Comparison of ENCODE assay signal across 13 mouse cellular contexts in genomic region chr6:29242265-29242664, GRCm38 (mm10). TPM values are rescaled to one million over a fixed set of nuclear protein-coding genes. Genes with fewer than 3 reads are reported as not detected.
DNase-seq lines count a peak whose midpoint lies in the region; ATAC-seq and TF ChIP-seq lines count a peak whose summit lies in the region.
"Had no signal": no experiment of that assay in that cellular context is flagged by ENCODE, and none has a peak within 500 bp of the region (broad histone marks: within the 10 kb centered on the region; RNA-seq: fewer than 3 reads in every experiment).

No protein-coding gene starts in this region.

- 68% methylated on average over 1 of the region's 1 CpGs for WGBS in hindbrain, postnatal 0 days
- WGBS in hindbrain, embryonic 10.5 days: 71% methylated on average over 1 of the region's 1 CpGs
- 76% methylated on average over 1 of the region's 1 CpGs for WGBS in midbrain, postnatal 0 days
- WGBS in midbrain, embryonic 16.5 days: 82% methylated on average over 1 of the region's 1 CpGs

- H3K36me3 ChIP-seq in hindbrain, postnatal 0 days (ENCODE audit: insufficient read depth, low read length): no peaks in the 10 kb centered on the region
- no peaks in the 10 kb centered on the region for H3K36me3 ChIP-seq in hindbrain, embryonic 10.5 days
- no peaks in the 10 kb centered on the region for H3K36me3 ChIP-seq in midbrain, postnatal 0 days (ENCODE audit: insufficient read depth, low read length)
- H3K36me3 ChIP-seq in midbrain, embryonic 16.5 days (ENCODE audit: control insufficient read depth, insufficient read depth, low read length): no peaks in the 10 kb centered on the region
- H3K36me3 ChIP-seq: hindbrain, embryonic 15.5 days; liver, embryonic 13.5 days; neural tube, embryonic 15.5 days had no signal

- H3K4me1 ChIP-seq in hindbrain, postnatal 0 days (ENCODE audit: insufficient read depth, low read length): no peaks in the 10 kb centered on the region
- H3K4me1 ChIP-seq in hindbrain, embryonic 10.5 days (replicated peaks): peaks cover 6% of the 10 kb centered on the region; the same call in 1 of the 2 replicates
- no peaks in the 10 kb centered on the region for H3K4me1 ChIP-seq in midbrain, postnatal 0 days (ENCODE audit: insufficient read depth, low read length)
- no peaks in the 10 kb centered on the region for H3K4me1 ChIP-seq in midbrain, embryonic 16.5 days (ENCODE audit: control insufficient read depth, insufficient read depth, low read length)
- H3K4me1 ChIP-seq: hindbrain, embryonic 15.5 days; neural tube, embryonic 15.5 days had no signal

- ATAC-seq in hindbrain, postnatal 0 days: no peak
- ATAC-seq in midbrain, postnatal 0 days (ENCODE audit: low FRiP score): no peak
- ATAC-seq in midbrain, embryonic 16.5 days: no peak

- H3K27ac ChIP-seq in hindbrain, postnatal 0 days: no peak overlapping the region
- no peak overlapping the region for H3K27ac ChIP-seq in hindbrain, embryonic 10.5 days
- no peak overlapping the region for H3K27ac ChIP-seq in midbrain, postnatal 0 days (ENCODE audit: low read depth, low read length)
- H3K27ac ChIP-seq in midbrain, embryonic 16.5 days (ENCODE audit: low read length): no peak overlapping the region
- H3K27ac ChIP-seq: hindbrain, embryonic 15.5 days; liver, embryonic 13.5 days; macrophage; neural tube, embryonic 15.5 days had no signal

- no peak overlapping the region for H3K9ac ChIP-seq in hindbrain, postnatal 0 days (replicated peaks; ENCODE audit: low read length)
- no peak overlapping the region for H3K9ac ChIP-seq in midbrain, postnatal 0 days (replicated peaks; ENCODE audit: low read length, poor library complexity, severe bottlenecking)
- no peak overlapping the region for H3K9ac ChIP-seq in midbrain, embryonic 16.5 days (ENCODE audit: low read depth, low read length)
- H3K9ac ChIP-seq: hindbrain, embryonic 15.5 days; liver, embryonic 13.5 days; neural tube, embryonic 15.5 days had no signal

- DNase-seq in hindbrain, postnatal 0 days (ENCODE audit: low spot score): peak; percentile 20
- DNase-seq in hindbrain, embryonic 10.5 days (ENCODE audit: low spot score): no peak
- no peak for DNase-seq in midbrain, postnatal 0 days (ENCODE audit: low spot score)
- peak; percentile 29 for DNase-seq in MN1 (ENCODE audit: low spot score)
- no peak for DNase-seq in urinary bladder, postnatal 4 days (ENCODE audit: low spot score in 2 of 2)
- no peak for DNase-seq in T-cell, adult 2 months (ENCODE audit: low spot score)
- DNase-seq: cerebellum, adult 2 months; heart, postnatal 10 days; liver, embryonic 13.5 days had no signal

- no peaks in the 10 kb centered on the region for H3K9me3 ChIP-seq in hindbrain, postnatal 0 days (ENCODE audit: low read length)
- no peaks in the 10 kb centered on the region for H3K9me3 ChIP-seq in hindbrain, embryonic 10.5 days
- no peaks in the 10 kb centered on the region for H3K9me3 ChIP-seq in midbrain, postnatal 0 days (ENCODE audit: low read length)
- no peaks in the 10 kb centered on the region for H3K9me3 ChIP-seq in midbrain, embryonic 16.5 days (replicated peaks; ENCODE audit: control insufficient read depth, low read length, poor library complexity, severe bottlenecking)
- H3K9me3 ChIP-seq: hindbrain, embryonic 15.5 days; liver, embryonic 13.5 days; neural tube, embryonic 15.5 days had no signal

- H3K27me3 ChIP-seq in hindbrain, postnatal 0 days (ENCODE audit: insufficient read depth, low read length): no peaks in the 10 kb centered on the region
- H3K27me3 ChIP-seq in hindbrain, embryonic 10.5 days (ENCODE audit: insufficient read depth, poor library complexity, severe bottlenecking): no peaks in the 10 kb centered on the region
- H3K27me3 ChIP-seq in midbrain, postnatal 0 days (ENCODE audit: insufficient read depth, low read length): no peaks in the 10 kb centered on the region
- no peaks in the 10 kb centered on the region for H3K27me3 ChIP-seq in midbrain, embryonic 16.5 days (ENCODE audit: control insufficient read depth, insufficient read depth, low read depth, low read length)
- H3K27me3 ChIP-seq: hindbrain, embryonic 15.5 days; liver, embryonic 13.5 days; neural tube, embryonic 15.5 days had no signal

- no peak overlapping the region for H3K4me3 ChIP-seq in hindbrain, postnatal 0 days (ENCODE audit: low read length)
- no peak overlapping the region for H3K4me3 ChIP-seq in hindbrain, embryonic 10.5 days
- no peak overlapping the region for H3K4me3 ChIP-seq in midbrain, postnatal 0 days (ENCODE audit: low read depth, low read length)
- no peak overlapping the region for H3K4me3 ChIP-seq in midbrain, embryonic 16.5 days (ENCODE audit: low read depth, low read length)
- H3K4me3 ChIP-seq: hindbrain, embryonic 15.5 days; liver, embryonic 13.5 days; neural tube, embryonic 15.5 days had no signal

- peak; percentile 27 for TF ChIP-seq CTCF in hindbrain, postnatal 0 days (IDR thresholded peaks at IDR 0.05; ENCODE audit: low read depth)
- peak; percentile 33 for TF ChIP-seq CTCF in midbrain, postnatal 0 days (IDR thresholded peaks at IDR 0.05)

- H3K4me2 ChIP-seq in hindbrain, postnatal 0 days (ENCODE audit: low read depth, low read length): no peak overlapping the region
- H3K4me2 ChIP-seq in midbrain, postnatal 0 days (ENCODE audit: low read depth, low read length, poor library complexity, severe bottlenecking): no peak overlapping the region
- H3K4me2 ChIP-seq in midbrain, embryonic 16.5 days (ENCODE audit: low read length): no peak overlapping the region
- H3K4me2 ChIP-seq: hindbrain, embryonic 15.5 days; liver, embryonic 13.5 days; neural tube, embryonic 15.5 days had no signal

RNA-seq across cellular contexts. Expression of gene Impdh1, which starts 26.1 kb away (rescaled TPM):
- total RNA-seq in hindbrain, postnatal 0 days (2014; rRNA removed): 37.8 and 46.3 TPM in 2 replicates
- polyA plus RNA-seq in hindbrain, postnatal 0 days (2015; fragmentation: Nextera tagmentation; extraction: Ambion mirVana): 63.4 and 64.4 TPM in 2 replicates
- 40.5 and 48.4 TPM in 2 replicates for polyA plus RNA-seq in hindbrain, embryonic 10.5 days (2016; fragmentation: Nextera tagmentation; extraction: Ambion mirVana)
- total RNA-seq in midbrain, postnatal 0 days (2014; rRNA removed): 35.6 and 37.5 TPM in 2 replicates
- 60.6 and 62.1 TPM in 2 replicates for polyA plus RNA-seq in midbrain, postnatal 0 days (2015; fragmentation: Nextera tagmentation; extraction: Ambion mirVana)
- 63.8 and 70.6 TPM in 2 replicates for polyA plus RNA-seq in midbrain, embryonic 16.5 days (2015; fragmentation: Nextera tagmentation; extraction: Ambion mirVana)

RNA-seq across cellular contexts. Expression of gene Hilpda, which starts 30.0 kb away (rescaled TPM):
- 26.5 and 35.8 TPM in 2 replicates for total RNA-seq in hindbrain, postnatal 0 days (2014; rRNA removed)
- polyA plus RNA-seq in hindbrain, postnatal 0 days (2015; fragmentation: Nextera tagmentation; extraction: Ambion mirVana): 23.3 and 25.6 TPM in 2 replicates
- polyA plus RNA-seq in hindbrain, embryonic 10.5 days (2016; fragmentation: Nextera tagmentation; extraction: Ambion mirVana): 35.9 and 38.0 TPM in 2 replicates
- total RNA-seq in midbrain, postnatal 0 days (2014; rRNA removed): 14.4 and 21.2 TPM in 2 replicates
- polyA plus RNA-seq in midbrain, postnatal 0 days (2015; fragmentation: Nextera tagmentation; extraction: Ambion mirVana): 24.2 and 25.4 TPM in 2 replicates
- 34.8 and 36.4 TPM in 2 replicates for polyA plus RNA-seq in midbrain, embryonic 16.5 days (2015; fragmentation: Nextera tagmentation; extraction: Ambion mirVana)

RNA-seq across cellular contexts. Expression of gene Fam71f2, which starts 37.1 kb away (rescaled TPM):
- 0.79 and 2.1 TPM in 2 replicates for total RNA-seq in hindbrain, postnatal 0 days (2014; rRNA removed)
- 0.29 and 0.39 TPM in 2 replicates for polyA plus RNA-seq in hindbrain, postnatal 0 days (2015; fragmentation: Nextera tagmentation; extraction: Ambion mirVana)
- 0.39 and 0.66 TPM in 2 replicates for polyA plus RNA-seq in hindbrain, embryonic 10.5 days (2016; fragmentation: Nextera tagmentation; extraction: Ambion mirVana)
- total RNA-seq in midbrain, postnatal 0 days (2014; rRNA removed): 0.44 and 0.52 TPM in 2 replicates
- 0.52 and 0.58 TPM in 2 replicates for polyA plus RNA-seq in midbrain, postnatal 0 days (2015; fragmentation: Nextera tagmentation; extraction: Ambion mirVana)
- polyA plus RNA-seq in midbrain, embryonic 16.5 days (2015; fragmentation: Nextera tagmentation; extraction: Ambion mirVana): 0.60 and 0.80 TPM in 2 replicates
- total RNA-seq: heart, postnatal 10 days had no signal
- polyA plus RNA-seq: macrophage had no signal

Comparison
In these comparisons a context has a peak if more than half of its experiments do, and no peak if none do; other contexts are left out.
1. DNase-seq: peak in hindbrain, postnatal 0 days (single experiment) and MN1 (single experiment); none in hindbrain, embryonic 10.5 days (single experiment), midbrain, postnatal 0 days (single experiment), urinary bladder, postnatal 4 days (0 of 2) and T-cell, adult 2 months (single experiment).